Mouse (Mus musculus) urinary bladder, adult 18-20 months (tissue): ENCODE measurements around the gene Dnaja3.
"Not testable (repeated sequence)": the region's sequence is repeated elsewhere in the genome, so short reads cannot be mapped to it uniquely, and the experiment has no call there.

ENCODE experiments used
- DNase-seq, 2 experiments: peaks; one replicate each; pipeline ENCODE4 v3.0.0; 2022; ENCODE audit warnings: low spot score in 2 of 2, mixed read lengths in 2 of 2

Gene Dnaja3

DNA sequence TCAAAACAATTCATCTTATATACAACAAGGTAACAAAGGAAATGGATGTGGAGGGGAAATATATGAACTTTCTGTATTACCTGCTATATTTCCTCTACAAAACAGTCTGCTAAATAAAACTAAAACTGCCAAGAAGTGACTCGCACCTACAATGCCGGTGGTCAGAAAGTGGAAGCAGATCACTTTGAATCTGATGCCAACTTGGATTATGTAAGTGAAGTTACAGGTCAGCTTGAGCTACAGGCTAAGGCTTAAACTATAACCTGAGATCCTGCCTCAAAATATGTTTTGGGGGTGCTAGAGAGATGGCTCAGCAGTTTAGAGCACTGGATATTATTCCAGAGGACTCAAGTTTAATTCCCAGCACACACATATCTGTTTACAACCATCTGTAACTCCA, 25.9 kb downstream of the Dnaja3 start:
- no peak for DNase-seq

DNA sequence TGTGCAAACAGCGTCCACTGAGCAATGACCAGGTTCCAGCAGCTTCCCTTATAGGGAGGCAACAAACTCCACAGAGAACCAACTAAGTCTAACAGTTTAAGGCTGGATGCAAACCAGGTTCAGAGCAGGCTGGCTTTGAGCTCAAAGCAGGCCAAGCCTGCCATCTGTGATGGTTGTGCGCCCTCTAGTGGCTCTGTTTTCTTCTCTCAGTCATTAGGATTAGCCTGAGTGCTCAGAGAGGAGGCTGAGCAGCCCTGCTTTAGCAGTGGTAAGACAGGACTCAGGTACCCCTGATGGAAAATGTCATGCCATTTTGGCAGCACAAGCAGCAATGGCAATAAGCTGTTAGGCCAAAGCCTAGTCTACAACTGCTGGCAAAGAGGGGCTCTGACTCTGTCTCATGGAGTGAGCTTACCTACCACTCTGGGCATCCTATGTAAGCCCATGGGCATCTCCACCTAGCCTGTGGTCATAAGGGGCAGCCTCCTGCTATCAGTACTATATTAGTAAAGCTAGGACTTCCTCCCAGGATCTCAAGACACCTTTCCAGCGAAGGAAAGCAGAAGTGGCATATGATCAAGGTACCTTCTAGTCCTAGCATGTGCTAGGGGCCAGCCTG, 27.5 kb downstream of the Dnaja3 start:
- DNase-seq, result peak; percentile 62 to 70

- DNase-seq, result no peak
These were observed 30.5 kb downstream of the Dnaja3 start for GRCm38 (mm10) chr16:4670317-4670716.

DNA sequence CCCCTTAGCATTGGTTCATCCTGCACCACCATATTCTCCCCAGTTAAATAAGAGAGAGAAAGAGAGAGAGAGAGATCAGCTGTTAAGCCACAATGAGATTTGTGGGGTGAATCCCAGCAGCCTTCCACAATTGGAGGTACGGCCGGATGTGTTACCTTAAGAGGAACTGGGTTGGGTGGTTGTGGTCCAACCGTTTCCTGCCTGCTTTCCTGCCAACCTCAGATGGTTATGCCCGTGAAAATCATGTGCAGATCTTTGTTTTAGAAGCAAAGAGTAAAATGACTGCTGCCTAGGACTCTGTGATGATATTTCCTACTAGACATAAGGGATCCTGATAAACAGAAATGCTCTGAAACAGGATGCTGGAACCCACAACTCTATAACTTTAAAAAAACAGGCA, 34.3 kb downstream of the Dnaja3 start:
- no peak for DNase-seq

GRCm38 (mm10) chr16:4676836-4677235, 37.0 kb downstream of the Dnaja3 start:
- no peak for DNase-seq

- no peak for DNase-seq
These were observed 38.3 kb downstream of the Dnaja3 start for GRCm38 (mm10) chr16:4678080-4678479.

DNA sequence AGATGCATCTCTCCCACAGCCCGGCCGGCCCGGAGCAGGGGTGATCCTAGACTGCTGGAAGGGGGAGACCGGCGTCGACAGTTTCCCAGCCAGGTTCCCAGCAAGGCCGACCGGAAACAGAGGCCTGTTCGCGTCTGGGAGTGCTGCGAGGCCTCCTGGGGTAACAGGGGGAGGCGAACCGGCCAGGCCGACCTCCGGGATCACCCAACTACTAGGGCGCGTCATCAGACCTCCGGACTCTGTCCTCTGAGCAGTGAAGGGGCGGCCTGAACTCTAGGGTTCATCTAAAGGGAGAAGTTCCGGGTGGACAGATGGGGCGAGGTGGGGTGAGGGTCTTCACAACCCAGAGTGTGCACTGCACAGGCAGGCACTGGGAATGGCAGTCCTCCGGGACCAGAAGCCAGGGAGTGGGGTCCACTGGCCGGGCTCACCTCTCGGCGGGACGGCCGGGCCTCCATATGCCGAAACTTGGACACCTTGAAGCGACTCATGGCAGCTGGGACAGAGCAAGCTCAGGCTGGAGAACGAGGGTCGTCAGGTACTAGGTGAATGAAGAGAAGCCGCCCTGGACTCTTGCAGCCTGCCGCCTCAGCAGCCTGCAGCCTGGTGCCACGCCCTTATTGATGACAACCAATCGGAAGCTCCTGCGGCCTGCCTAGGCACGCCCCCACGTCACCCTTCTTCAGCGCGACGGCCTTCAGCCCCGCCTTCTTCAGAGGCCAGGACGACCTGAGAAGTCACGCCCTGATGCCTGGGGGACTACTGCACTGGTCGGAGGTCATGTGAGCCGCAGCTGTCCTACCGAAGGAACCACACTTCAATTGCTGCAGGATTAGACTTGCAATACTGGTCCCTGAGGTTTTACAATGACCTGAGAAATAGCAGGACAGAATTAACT, 39.6 kb downstream of the Dnaja3 start, which contains the start of gene Coro7:
Gene Coro7 (minus strand): TSS at position 657 of the 898 bp plus-strand sequence.
- DNase-seq, result peak; percentile 65 to 82

- DNase-seq, result not testable (repeated sequence)
These were observed 41.2 kb downstream of the Dnaja3 start for GRCm38 (mm10) chr16:4680922-4681455.

- no peak for DNase-seq
These were observed 42.9 kb downstream of the Dnaja3 start for GRCm38 (mm10) chr16:4682628-4683179.

DNA sequence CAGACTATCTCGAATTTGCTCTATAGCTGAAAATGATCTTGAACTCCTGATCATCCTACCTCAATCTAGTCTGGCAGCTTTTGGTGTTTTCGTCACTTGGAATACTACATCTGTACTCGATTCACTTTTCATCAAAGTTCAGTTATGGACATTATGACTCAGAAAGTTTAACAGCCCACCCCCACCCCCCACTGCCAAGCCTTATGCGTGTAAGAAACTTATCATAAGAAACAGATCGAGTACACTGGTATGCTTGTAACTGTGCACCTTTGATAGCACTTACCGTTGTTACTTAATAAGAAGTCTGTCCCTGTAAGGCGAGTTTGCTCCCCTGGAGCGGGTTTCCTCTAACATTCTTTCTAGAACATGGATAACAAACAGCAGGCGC, 43.4 kb downstream of the Dnaja3 start:
- no peak for DNase-seq

DNA sequence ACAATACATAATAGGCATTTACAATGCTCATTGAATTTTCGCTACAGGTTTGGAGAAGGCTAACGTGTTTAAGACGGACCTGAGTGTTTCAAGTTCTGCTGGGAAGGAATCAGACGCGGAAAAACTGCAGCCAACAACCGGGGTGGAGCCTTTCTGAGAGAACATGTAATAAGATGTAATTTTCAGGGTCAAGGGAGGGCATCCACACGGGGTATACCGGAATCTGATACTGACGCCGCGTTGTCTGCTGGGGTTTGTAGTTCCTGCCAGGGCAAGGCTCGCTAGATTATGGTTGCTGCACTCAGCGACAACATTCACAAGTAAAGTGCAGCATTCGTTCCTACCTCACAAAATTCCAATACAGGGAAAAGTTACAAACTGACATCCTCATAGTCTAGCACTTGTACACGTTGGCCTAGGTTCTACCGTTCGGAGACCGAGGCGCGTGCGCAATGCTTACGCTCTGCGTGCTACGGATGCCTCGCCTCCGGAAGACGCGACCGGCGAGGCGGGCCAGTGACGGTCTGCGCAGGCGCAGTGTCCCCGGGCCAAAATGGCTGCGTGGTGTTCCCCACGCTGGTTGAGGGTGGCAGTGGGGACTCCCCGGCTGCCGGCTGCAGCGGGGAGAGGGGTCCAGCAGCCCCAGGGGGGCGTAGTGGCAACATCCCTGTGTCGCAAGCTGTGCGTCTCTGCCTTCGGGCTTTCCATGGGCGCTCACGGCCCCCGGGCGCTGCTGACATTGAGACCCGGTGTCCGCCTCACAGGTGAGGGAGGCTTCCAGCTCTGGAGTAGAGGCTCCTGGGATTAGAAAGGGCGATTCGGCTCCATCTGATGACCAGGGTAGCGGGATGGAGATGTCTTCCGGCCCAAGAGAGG, 44.0 kb downstream of the Dnaja3 start:
- peak; percentile 92 to 96 for DNase-seq

GRCm38 (mm10) chr16:4684457-4684791, 44.6 kb downstream of the Dnaja3 start:
- no peak for DNase-seq

- not testable (repeated sequence) for DNase-seq
These were observed 49.6 kb downstream of the Dnaja3 start for GRCm38 (mm10) chr16:4689371-4689770.

- no peak for DNase-seq
These were observed 61.4 kb downstream of the Dnaja3 start for GRCm38 (mm10) chr16:4701211-4701610.

DNA sequence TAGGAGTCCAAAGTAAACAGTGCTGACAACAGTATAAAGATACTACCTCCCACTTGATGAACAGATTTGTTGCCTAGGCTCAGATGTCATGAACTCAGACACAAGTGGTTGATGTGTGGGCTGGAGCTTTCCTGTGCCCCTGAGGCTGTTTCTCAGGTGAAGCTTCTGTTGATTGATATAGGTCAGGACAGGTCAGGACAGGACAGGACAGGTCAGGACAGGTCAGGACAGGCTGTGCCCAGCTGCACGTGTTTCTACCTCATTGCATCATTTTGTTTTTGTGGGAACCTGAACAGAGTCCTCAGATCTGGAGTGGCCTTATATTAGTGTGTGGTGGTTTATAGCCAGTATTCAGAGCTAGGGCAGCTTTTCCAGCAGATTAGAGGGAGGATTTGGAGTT, 62.9 kb downstream of the Dnaja3 start:
- no peak for DNase-seq

DNA sequence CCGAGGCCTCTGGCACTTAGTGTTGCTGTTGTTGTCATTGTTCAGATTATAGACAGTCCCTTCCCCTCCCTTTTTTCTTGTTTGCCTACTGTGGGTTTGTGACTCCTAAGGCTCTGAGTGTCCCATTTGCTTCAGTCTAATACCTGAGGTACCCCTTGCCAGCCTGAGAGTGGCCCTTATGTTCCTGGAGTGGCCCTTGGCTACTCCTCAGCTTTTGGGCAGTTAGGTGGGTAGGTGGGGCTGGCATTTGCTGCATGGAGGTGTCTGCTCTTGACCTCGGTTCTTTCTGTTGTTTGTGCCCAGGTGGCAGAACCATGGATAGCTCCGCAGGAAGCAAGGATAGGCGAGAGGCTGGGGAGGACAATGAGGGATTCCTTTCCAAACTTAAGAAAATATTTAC, 65.8 kb downstream of the Dnaja3 start:
- no peak for DNase-seq

GRCm38 (mm10) chr16:4711173-4711572, 71.4 kb downstream of the Dnaja3 start:
- DNase-seq, result no peak

- DNase-seq, result no peak
These were observed 74.3 kb downstream of the Dnaja3 start for GRCm38 (mm10) chr16:4713861-4714710.

DNA sequence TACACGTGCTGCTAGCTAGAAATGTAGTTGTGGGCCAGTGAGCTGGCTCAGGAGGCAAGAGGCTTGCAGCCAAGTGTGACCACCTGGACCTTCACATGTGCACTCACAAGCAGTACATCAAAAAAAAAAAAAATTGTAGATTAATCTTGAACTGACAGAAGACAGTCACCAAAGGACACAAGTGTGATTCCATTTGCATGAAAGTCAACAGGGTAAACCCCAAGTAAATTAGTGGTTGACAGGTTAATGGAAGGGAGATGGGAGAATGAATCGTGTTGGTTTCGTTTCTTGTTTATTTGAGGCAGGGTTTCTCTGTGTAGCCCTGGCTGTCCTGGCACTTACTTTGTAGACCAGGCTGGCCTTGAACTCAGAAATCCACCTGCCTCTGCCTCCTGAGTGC, 78.1 kb downstream of the Dnaja3 start:
- DNase-seq, result no peak

- DNase-seq, result peak; percentile 21 to 64
These were observed 79.1 kb downstream of the Dnaja3 start, which contains the start of gene Nmral1 for GRCm38 (mm10) chr16:4718753-4719518. Gene Nmral1 (minus strand): TSS chr16:4719356.
